ENCODE assay signal across 27 mouse cellular contexts in the genomic region with DNA sequence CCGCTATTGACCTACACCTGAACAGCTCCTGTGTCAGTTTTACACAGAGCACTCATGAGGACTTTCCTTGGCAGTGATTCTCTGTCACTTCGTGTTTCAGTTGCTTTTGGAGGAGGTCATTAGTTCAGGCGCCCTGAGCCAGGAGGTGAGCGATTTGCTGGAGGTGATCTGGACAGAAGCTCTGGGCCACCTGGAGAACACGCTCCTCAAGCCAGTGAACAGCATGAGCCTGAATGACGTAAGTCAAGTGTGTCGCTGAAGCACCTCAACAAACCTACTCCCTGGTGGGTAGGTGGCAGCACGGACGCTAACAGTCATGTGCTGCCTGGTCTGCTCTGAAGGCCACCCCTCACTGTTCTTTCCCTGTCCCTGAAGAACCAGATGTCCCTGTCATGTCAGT. TPM values are rescaled to one million over a fixed set of nuclear protein-coding genes. Genes with fewer than 3 reads are reported as not detected.
A peak's percentile ranks its signal among the peaks of the same experiment; 100 is the strongest.
DNase-seq lines count a peak whose midpoint lies in the region; ATAC-seq and TF ChIP-seq lines count a peak whose summit lies in the region.
"Had no signal": no experiment of that assay in that cellular context is flagged by ENCODE, and none has a peak within 500 bp of the region (broad histone marks: within the 10 kb centered on the region; RNA-seq: fewer than 3 reads in every experiment).

No protein-coding gene starts in this region.

- peak; percentile 28 for DNase-seq in cerebellum, adult 11 months
- no peak for DNase-seq in cerebellum, postnatal 14 days
- DNase-seq in brain, adult 2 months (ENCODE audit: low read depth, low spot score): peak; percentile 70
- DNase-seq in cerebellum, adult 2 months: peak; percentile 41 to 56
- peak; percentile 58 for DNase-seq in cerebellum, adult 9-11 months
- no peak for DNase-seq in frontal cortex, postnatal 14 days (ENCODE audit: low spot score in 2 of 2)
- no peak for DNase-seq in hindbrain, embryonic 11.5 days (ENCODE audit: low spot score)
- DNase-seq: adrenal gland, postnatal 10 days; adrenal gland, postnatal 36 days; B cell, adult 2 months; embryo, embryonic 11 days; gastrocnemius, postnatal 25 days; kidney, adult 2 months had no signal

- WGBS in cerebellum, adult 2 months: 39% methylated on average over 9 of the region's 9 CpGs
- 92% methylated on average over 9 of the region's 9 CpGs for WGBS in hindbrain, embryonic 11.5 days
- 91% methylated on average over 9 of the region's 9 CpGs for WGBS in intestine, postnatal 0 days

- no peak overlapping the region for H3K4me2 ChIP-seq in hindbrain, embryonic 11.5 days (replicated peaks; ENCODE audit: low read depth, low read length)
- no peak overlapping the region for H3K4me2 ChIP-seq in intestine, postnatal 0 days (replicated peaks; ENCODE audit: low read depth)
- H3K4me2 ChIP-seq: embryonic facial prominence, embryonic 13.5 days; forebrain, embryonic 12.5 days; forebrain, embryonic 15.5 days; heart, embryonic 11.5 days; hindbrain, embryonic 13.5 days; intestine, embryonic 15.5 days had no signal

- no peak for ATAC-seq in hindbrain, embryonic 11.5 days (ENCODE audit: low FRiP score)
- no peak for ATAC-seq in intestine, postnatal 0 days
- ATAC-seq: forebrain, embryonic 15.5 days; hindbrain, embryonic 16.5 days; intestine, embryonic 15.5 days; Patski had no signal

- H3K9me3 ChIP-seq in hindbrain, embryonic 11.5 days (ENCODE audit: control insufficient read depth, low read length): no peaks in the 10 kb centered on the region
- no peaks in the 10 kb centered on the region for H3K9me3 ChIP-seq in intestine, postnatal 0 days (ENCODE audit: control insufficient read depth)
- H3K9me3 ChIP-seq: embryonic facial prominence, embryonic 10.5 days; embryonic facial prominence, embryonic 13.5 days; forebrain, embryonic 12.5 days; forebrain, embryonic 15.5 days; G1E; intestine, embryonic 15.5 days had no signal

- no peak overlapping the region for H3K27ac ChIP-seq in cerebellum, adult 2 months (ENCODE audit: insufficient read depth, low read length)
- no peak overlapping the region for H3K27ac ChIP-seq in hindbrain, embryonic 11.5 days (ENCODE audit: low read depth, low read length)
- no peak overlapping the region for H3K27ac ChIP-seq in intestine, postnatal 0 days (ENCODE audit: low read depth, low read length)
- H3K27ac ChIP-seq: embryonic facial prominence, embryonic 10.5 days; embryonic facial prominence, embryonic 13.5 days; forebrain, embryonic 12.5 days; forebrain, embryonic 15.5 days; hindbrain, embryonic 13.5 days; intestine, embryonic 15.5 days; kidney, postnatal 0 days had no signal

- H3K9ac ChIP-seq in hindbrain, embryonic 11.5 days (ENCODE audit: low read depth, low read length): no peak overlapping the region
- no peak overlapping the region for H3K9ac ChIP-seq in intestine, postnatal 0 days (ENCODE audit: low read depth, low read length)
- H3K9ac ChIP-seq: embryonic facial prominence, embryonic 13.5 days; forebrain, embryonic 12.5 days; forebrain, embryonic 15.5 days; hindbrain, embryonic 13.5 days; intestine, embryonic 15.5 days had no signal

- no peak for TF ChIP-seq CTCF in cerebellum, adult 2 months (IDR thresholded peaks at IDR 0.05; ENCODE audit: borderline replicate concordance, insufficient read depth, low read depth, low read length)
- no peak for TF ChIP-seq CTCF in intestine, postnatal 0 days (IDR thresholded peaks at IDR 0.05; ENCODE audit: low read depth)

- TF ChIP-seq POLR2A in cerebellum, adult 2 months (IDR thresholded peaks at IDR 0.05; ENCODE audit: borderline replicate concordance, insufficient read depth, low read length): no peak

- no peaks in the 10 kb centered on the region for H3K36me3 ChIP-seq in hindbrain, embryonic 11.5 days (ENCODE audit: control insufficient read depth, insufficient read depth, low read length)
- H3K36me3 ChIP-seq in intestine, postnatal 0 days (ENCODE audit: control insufficient read depth, insufficient read depth): peaks cover 88% of the 10 kb centered on the region
- H3K36me3 ChIP-seq: embryonic facial prominence, embryonic 13.5 days; forebrain, embryonic 12.5 days; forebrain, embryonic 15.5 days; hindbrain, embryonic 13.5 days had no signal

- no peak overlapping the region for H3K4me3 ChIP-seq in cerebellum, adult 2 months (replicated peaks; ENCODE audit: insufficient read depth, low read depth, low read length)
- H3K4me3 ChIP-seq in hindbrain, embryonic 11.5 days (ENCODE audit: low read depth, low read length): no peak overlapping the region
- H3K4me3 ChIP-seq in intestine, postnatal 0 days (ENCODE audit: low read depth, low read length): no peak overlapping the region
- H3K4me3 ChIP-seq: embryonic facial prominence, embryonic 10.5 days; embryonic facial prominence, embryonic 13.5 days; erythroblast, embryonic 14.5 days; forebrain, embryonic 12.5 days; forebrain, embryonic 15.5 days; hindbrain, embryonic 13.5 days; intestine, embryonic 15.5 days had no signal

- H3K4me1 ChIP-seq in cerebellum, adult 2 months (ENCODE audit: control insufficient read depth, insufficient read depth, low read length): no peaks in the 10 kb centered on the region; the same call in 1 of the 2 replicates
- H3K4me1 ChIP-seq in hindbrain, embryonic 11.5 days (replicated peaks; ENCODE audit: control insufficient read depth, insufficient read depth, low read length): no peaks in the 10 kb centered on the region
- H3K4me1 ChIP-seq in intestine, postnatal 0 days (replicated peaks; ENCODE audit: control insufficient read depth, insufficient read depth, low read length): no peaks in the 10 kb centered on the region
- H3K4me1 ChIP-seq: embryonic facial prominence, embryonic 10.5 days; embryonic facial prominence, embryonic 13.5 days; forebrain, embryonic 12.5 days; forebrain, embryonic 15.5 days; hindbrain, embryonic 13.5 days; intestine, embryonic 15.5 days had no signal

- H3K27me3 ChIP-seq in cerebellum, adult 2 months (ENCODE audit: control insufficient read depth, insufficient read depth, low read length): no peaks in the 10 kb centered on the region
- H3K27me3 ChIP-seq in hindbrain, embryonic 11.5 days (ENCODE audit: control insufficient read depth, insufficient read depth, low read length): no peaks in the 10 kb centered on the region
- H3K27me3 ChIP-seq in intestine, postnatal 0 days (replicated peaks; ENCODE audit: control insufficient read depth, insufficient read depth, low read length): no peaks in the 10 kb centered on the region
- H3K27me3 ChIP-seq: CH12.LX; embryonic facial prominence, embryonic 13.5 days; forebrain, embryonic 12.5 days; forebrain, embryonic 15.5 days; hindbrain, embryonic 13.5 days; intestine, embryonic 15.5 days; Patski had no signal

RNA-seq across cellular contexts. Expression of gene Parp4, which starts 16.8 kb away (rescaled TPM):
- polyA plus RNA-seq in cerebellum, adult 2 months (2012; rRNA removed): 10.2 and 10.9 TPM in 2 replicates
- polyA plus RNA-seq in hindbrain, embryonic 11.5 days (2014; fragmentation: Nextera tagmentation; extraction: Ambion mirVana): 1.1 and 2.9 TPM in 2 replicates
- 12.2 and 15.7 TPM in 2 replicates for polyA plus RNA-seq in intestine, postnatal 0 days (2015; fragmentation: Nextera tagmentation; extraction: Ambion mirVana)

RNA-seq across cellular contexts. Expression of gene Cenpj, which starts 17.0 kb away (rescaled TPM):
- 3.2 and 4.1 TPM in 2 replicates for polyA plus RNA-seq in cerebellum, adult 2 months (2012; rRNA removed)
- polyA plus RNA-seq in hindbrain, embryonic 11.5 days (2014; fragmentation: Nextera tagmentation; extraction: Ambion mirVana): 15.8 and 21.6 TPM in 2 replicates
- 1.4 and 2.3 TPM in 2 replicates for polyA plus RNA-seq in intestine, postnatal 0 days (2015; fragmentation: Nextera tagmentation; extraction: Ambion mirVana)

Comparison
In these comparisons a context has a peak if more than half of its experiments do, and no peak if none do; other contexts are left out.
1. DNase-seq: peak in cerebellum, adult 11 months (single experiment), brain, adult 2 months (single experiment), cerebellum, adult 2 months (2 of 2) and cerebellum, adult 9-11 months (single experiment); none in cerebellum, postnatal 14 days (0 of 2), frontal cortex, postnatal 14 days (0 of 2) and hindbrain, embryonic 11.5 days (single experiment).